30 mouse cellular contexts compared by ENCODE assay signal in genomic region chr12:72496866-72497600, GRCm38 (mm10). TPM values are rescaled to one million over a fixed set of nuclear protein-coding genes. Genes with fewer than 3 reads are reported as not detected.
DNase-seq lines count a peak whose midpoint lies in the region; ATAC-seq and TF ChIP-seq lines count a peak whose summit lies in the region.
"Had no signal": no experiment of that assay in that cellular context is flagged by ENCODE, and none has a peak within 500 bp of the region (broad histone marks: within the 10 kb centered on the region; RNA-seq: fewer than 3 reads in every experiment).

No protein-coding gene starts in this region.

- intact Hi-C loops in left cerebral cortex, postnatal 10 days (cut with DNase I), result no loop called here

- 0 out of 2 replicates have a peak, but pooled peaks cover 6% of the 10 kb centered on the region for H3K4me1 ChIP-seq in midbrain, embryonic 14.5 days (ENCODE audit: control insufficient read depth, insufficient read depth, low read length)
- H3K4me1 ChIP-seq in midbrain, embryonic 10.5 days, result no peaks in the 10 kb centered on the region
- H3K4me1 ChIP-seq: embryonic facial prominence, embryonic 10.5 days; embryonic facial prominence, embryonic 15.5 days; heart, embryonic 13.5 days; hindbrain, embryonic 10.5 days; limb, embryonic 12.5 days; liver, embryonic 15.5 days; stomach, embryonic 15.5 days had no signal

- TF ChIP-seq CTCF in brain, embryonic 14.5 days (IDR thresholded peaks at IDR 0.05; ENCODE audit: borderline replicate concordance, extremely low read depth, insufficient read depth, insufficient read length), result no peak

- H3K27me3 ChIP-seq in midbrain, embryonic 14.5 days (ENCODE audit: control insufficient read depth, insufficient read depth, low read length), result no peaks in the 10 kb centered on the region
- no peaks in the 10 kb centered on the region for H3K27me3 ChIP-seq in midbrain, embryonic 10.5 days (ENCODE audit: low read depth, poor library complexity, severe bottlenecking)
- H3K27me3 ChIP-seq: embryonic facial prominence, embryonic 15.5 days; heart, embryonic 13.5 days; limb, embryonic 12.5 days; liver, embryonic 15.5 days; midbrain, embryonic 12.5 days; stomach, embryonic 15.5 days had no signal

- ATAC-seq in midbrain, embryonic 14.5 days (ENCODE audit: low FRiP score, low TSS enrichment), result no peak
- ATAC-seq: intestine, postnatal 0 days; Patski had no signal

- WGBS in midbrain, embryonic 14.5 days, result 51% methylated on average over 12 of the region's 12 CpGs
- WGBS in midbrain, embryonic 10.5 days, result 77% methylated on average over 12 of the region's 12 CpGs

- H3K27ac ChIP-seq in midbrain, embryonic 14.5 days (replicated peaks; ENCODE audit: low read depth, low read length), result no peak overlapping the region
- H3K27ac ChIP-seq in midbrain, embryonic 10.5 days (replicated peaks), result no peak overlapping the region
- H3K27ac ChIP-seq: embryonic facial prominence, embryonic 10.5 days; embryonic facial prominence, embryonic 15.5 days; gastrocnemius, adult 2 months; heart, embryonic 13.5 days; hindbrain, embryonic 10.5 days; limb, embryonic 12.5 days; liver, embryonic 15.5 days; midbrain, embryonic 12.5 days; stomach, embryonic 15.5 days had no signal

- peak; percentile 68 for DNase-seq in heart, adult 11 months
- no peak for DNase-seq in heart, postnatal 4 days
- peak; percentile 54 for DNase-seq in midbrain, embryonic 14.5 days
- DNase-seq in midbrain, embryonic 10.5 days (ENCODE audit: low spot score), result no peak
- DNase-seq in brain, embryonic 14.5 days (ENCODE audit: low read depth), result peak; percentile 64
- peak; percentile 24 for DNase-seq in mesoderm, embryonic 11.5 days (ENCODE audit: low read depth, low spot score)
- DNase-seq in left cerebral cortex, postnatal 10 days (ENCODE audit: extremely low spot score in 1 of 2, low spot score in 2 of 2), result no peak
- DNase-seq: cerebellum, adult 8-10 months; cerebellum, postnatal 25 days; gastrocnemius, adult 2 months; heart, postnatal 10 days; kidney, adult 9 months; kidney, postnatal 10 days; layer of hippocampus, postnatal 36 days; lung, embryonic 14.5 days; lung, postnatal 14 days; right cerebral cortex, postnatal 25 days had no signal

- no peak overlapping the region for H3K9ac ChIP-seq in midbrain, embryonic 14.5 days (replicated peaks; ENCODE audit: low read length)
- H3K9ac ChIP-seq: embryonic facial prominence, embryonic 15.5 days; heart, embryonic 13.5 days; limb, embryonic 12.5 days; liver, embryonic 15.5 days; lung, embryonic 14.5 days; midbrain, embryonic 12.5 days; stomach, embryonic 15.5 days had no signal

- no peaks in the 10 kb centered on the region for H3K36me3 ChIP-seq in midbrain, embryonic 14.5 days (ENCODE audit: control insufficient read depth, insufficient read depth, low read length)
- H3K36me3 ChIP-seq in midbrain, embryonic 10.5 days, result no peaks in the 10 kb centered on the region
- H3K36me3 ChIP-seq: embryonic facial prominence, embryonic 10.5 days; embryonic facial prominence, embryonic 15.5 days; heart, embryonic 13.5 days; hindbrain, embryonic 10.5 days; limb, embryonic 12.5 days; liver, embryonic 15.5 days; midbrain, embryonic 12.5 days; stomach, embryonic 15.5 days had no signal

- H3K4me2 ChIP-seq in midbrain, embryonic 14.5 days (ENCODE audit: low read length), result no peak overlapping the region
- H3K4me2 ChIP-seq: embryonic facial prominence, embryonic 15.5 days; heart, embryonic 13.5 days; limb, embryonic 12.5 days; liver, embryonic 15.5 days; lung, embryonic 14.5 days; midbrain, embryonic 12.5 days; stomach, embryonic 15.5 days had no signal

- H3K9me3 ChIP-seq in midbrain, embryonic 14.5 days (ENCODE audit: control insufficient read depth, low read length), result no peaks in the 10 kb centered on the region
- H3K9me3 ChIP-seq in midbrain, embryonic 10.5 days (replicated peaks), result no peaks in the 10 kb centered on the region
- H3K9me3 ChIP-seq: embryonic facial prominence, embryonic 10.5 days; embryonic facial prominence, embryonic 15.5 days; heart, embryonic 13.5 days; hindbrain, embryonic 10.5 days; limb, embryonic 12.5 days; liver, embryonic 15.5 days; midbrain, embryonic 12.5 days; stomach, embryonic 15.5 days had no signal

- no peak overlapping the region for H3K4me3 ChIP-seq in midbrain, embryonic 14.5 days (replicated peaks; ENCODE audit: low read depth, low read length)
- no peak overlapping the region for H3K4me3 ChIP-seq in midbrain, embryonic 10.5 days
- H3K4me3 ChIP-seq: embryonic facial prominence, embryonic 10.5 days; embryonic facial prominence, embryonic 15.5 days; gastrocnemius, adult 2 months; heart, embryonic 13.5 days; hindbrain, embryonic 10.5 days; limb, embryonic 12.5 days; liver, embryonic 15.5 days; midbrain, embryonic 12.5 days; stomach, embryonic 15.5 days had no signal

- no peak for TF ChIP-seq POLR2A in brain, embryonic 14.5 days (IDR thresholded peaks at IDR 0.05; ENCODE audit: borderline replicate concordance, extremely low read depth, insufficient read depth, insufficient read length, poor library complexity, severe bottlenecking)

RNA-seq across cellular contexts. Expression of gene Pcnx4, which starts 39.1 kb away (rescaled TPM):
- total RNA-seq in heart, postnatal 4 days (2021), result 1 to 10 TPM; 4.0 to 4.1 TPM
- polyA plus RNA-seq in midbrain, embryonic 14.5 days (2014; fragmentation: Nextera tagmentation; extraction: Ambion mirVana), result 17.9 and 26.2 TPM in 2 replicates
- polyA plus RNA-seq in midbrain, embryonic 10.5 days (2016; fragmentation: Nextera tagmentation; extraction: Ambion mirVana), result 13.4 and 15.9 TPM in 2 replicates
- 15.7 and 17.7 TPM in 2 replicates for polyA plus RNA-seq in brain, embryonic 14.5 days (2012; rRNA removed)
- 10 to 100 TPM; 32.3 to 33.3 TPM for total RNA-seq in left cerebral cortex, postnatal 10 days (2021)

RNA-seq across cellular contexts. Expression of gene Lrrc9, which starts 55.4 kb away (rescaled TPM):
- 1 to 10 TPM; 1.0 to 1.2 TPM for total RNA-seq in heart, postnatal 4 days (2021)
- polyA plus RNA-seq in midbrain, embryonic 14.5 days (2014; fragmentation: Nextera tagmentation; extraction: Ambion mirVana), result 5.0 TPM in 2 replicates
- polyA plus RNA-seq in midbrain, embryonic 10.5 days (2016; fragmentation: Nextera tagmentation; extraction: Ambion mirVana), result 0.86 and 1.3 TPM in 2 replicates
- 3.0 and 3.1 TPM in 2 replicates for polyA plus RNA-seq in brain, embryonic 14.5 days (2012; rRNA removed)
- 1 to 10 TPM; 1.9 to 2.4 TPM for total RNA-seq in left cerebral cortex, postnatal 10 days (2021)
- total RNA-seq: MEL had no signal
- polyA plus RNA-seq: large intestine, adult 2 months; liver, adult 2 months; Patski had no signal

Comparison
In these comparisons a context has a peak if more than half of its experiments do, and no peak if none do; other contexts are left out.
1. DNase-seq: peak in heart, adult 11 months (single experiment), midbrain, embryonic 14.5 days (single experiment), brain, embryonic 14.5 days (single experiment) and mesoderm, embryonic 11.5 days (single experiment); none in heart, postnatal 4 days (single experiment), midbrain, embryonic 10.5 days (single experiment) and left cerebral cortex, postnatal 10 days (0 of 2).